Mouse (Mus musculus) lung, postnatal 4 days (tissue): ENCODE measurements around the gene Rec8.

Source experiments
- DNase-seq, 2 experiments: peaks; one replicate each; pipeline ENCODE4 v3.0.0; 2021

The Rec8 gene

DNA sequence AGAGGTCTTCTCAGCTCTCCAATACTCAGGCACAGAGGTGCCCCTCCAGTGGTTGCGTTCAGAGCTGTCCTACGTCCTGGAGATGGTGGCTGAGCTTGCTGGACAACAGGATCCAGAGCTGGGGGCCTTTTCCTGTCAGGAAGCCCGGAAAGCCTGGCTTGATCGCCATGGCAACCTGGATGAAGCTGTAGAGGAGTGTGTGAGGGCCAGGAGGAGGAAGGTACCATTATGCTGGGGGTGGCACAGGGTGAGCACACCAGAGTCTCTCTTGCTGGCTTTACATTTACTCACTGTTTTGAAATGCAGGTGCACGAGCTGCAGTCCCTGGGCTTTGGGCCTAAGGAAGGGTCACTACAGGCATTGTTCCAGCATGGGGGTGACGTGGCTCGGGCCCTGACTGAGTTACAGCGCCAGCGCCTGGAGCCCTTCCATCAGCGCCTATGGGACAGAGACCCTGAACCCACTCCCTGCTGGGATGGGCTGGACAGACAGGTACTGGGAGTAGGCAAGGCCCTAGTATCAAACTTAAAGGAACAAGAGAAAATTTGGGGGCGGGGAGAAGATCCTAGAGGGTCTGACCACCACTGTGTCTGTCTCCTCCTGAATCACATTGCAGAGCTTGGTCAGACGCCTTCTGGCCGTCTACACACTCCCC is 21.7 kb upstream of the Rec8 start:
- DNase-seq = no peak

DNA sequence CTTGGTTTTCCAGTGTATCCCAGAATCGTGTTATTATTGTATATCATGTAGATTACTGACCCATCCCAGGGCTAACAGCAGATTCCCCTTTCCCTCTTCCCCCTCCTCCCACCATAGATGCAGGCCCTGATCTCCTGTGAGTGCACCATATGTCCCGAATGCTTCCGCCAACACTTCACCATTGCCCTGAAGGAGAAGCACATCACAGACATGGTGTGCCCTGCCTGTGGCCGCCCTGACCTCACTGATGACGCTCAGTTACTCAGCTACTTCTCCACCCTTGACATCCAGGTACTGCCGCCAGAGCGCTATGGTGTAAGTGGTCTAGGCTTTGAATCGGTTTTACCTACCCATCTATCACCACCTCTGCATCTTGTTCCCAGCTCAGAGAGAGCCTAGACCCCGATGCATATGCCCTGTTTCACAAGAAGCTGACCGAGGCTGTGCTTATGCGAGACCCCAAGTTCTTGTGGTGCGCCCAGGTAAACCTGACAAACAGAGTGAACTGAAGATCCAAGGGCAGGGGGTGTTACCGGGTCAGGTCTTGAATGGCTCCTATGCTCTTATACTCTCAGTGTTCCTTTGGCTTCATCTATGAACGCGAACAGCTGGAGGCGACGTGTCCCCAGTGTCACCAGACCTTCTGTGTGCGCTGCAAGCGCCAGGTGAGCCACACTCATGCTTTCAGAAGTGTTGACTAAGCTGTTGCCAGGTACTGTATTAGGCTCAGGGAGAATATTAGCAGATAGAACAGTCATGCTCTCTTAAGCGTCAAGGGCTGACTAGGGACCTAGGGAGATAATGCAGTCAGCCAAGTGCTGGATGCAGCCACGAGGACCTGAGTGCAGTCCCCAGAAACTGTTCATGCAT is 19.1 kb upstream of the Rec8 start:
- no peak for DNase-seq

- DNase-seq = no peak
These were observed 14.6 kb upstream of the Rec8 start, which contains the start of gene Irf9 for GRCm38 (mm10) chr14:55603271-55603632. TSS of gene Irf9 (plus strand) at chr14:55603571.

DNA sequence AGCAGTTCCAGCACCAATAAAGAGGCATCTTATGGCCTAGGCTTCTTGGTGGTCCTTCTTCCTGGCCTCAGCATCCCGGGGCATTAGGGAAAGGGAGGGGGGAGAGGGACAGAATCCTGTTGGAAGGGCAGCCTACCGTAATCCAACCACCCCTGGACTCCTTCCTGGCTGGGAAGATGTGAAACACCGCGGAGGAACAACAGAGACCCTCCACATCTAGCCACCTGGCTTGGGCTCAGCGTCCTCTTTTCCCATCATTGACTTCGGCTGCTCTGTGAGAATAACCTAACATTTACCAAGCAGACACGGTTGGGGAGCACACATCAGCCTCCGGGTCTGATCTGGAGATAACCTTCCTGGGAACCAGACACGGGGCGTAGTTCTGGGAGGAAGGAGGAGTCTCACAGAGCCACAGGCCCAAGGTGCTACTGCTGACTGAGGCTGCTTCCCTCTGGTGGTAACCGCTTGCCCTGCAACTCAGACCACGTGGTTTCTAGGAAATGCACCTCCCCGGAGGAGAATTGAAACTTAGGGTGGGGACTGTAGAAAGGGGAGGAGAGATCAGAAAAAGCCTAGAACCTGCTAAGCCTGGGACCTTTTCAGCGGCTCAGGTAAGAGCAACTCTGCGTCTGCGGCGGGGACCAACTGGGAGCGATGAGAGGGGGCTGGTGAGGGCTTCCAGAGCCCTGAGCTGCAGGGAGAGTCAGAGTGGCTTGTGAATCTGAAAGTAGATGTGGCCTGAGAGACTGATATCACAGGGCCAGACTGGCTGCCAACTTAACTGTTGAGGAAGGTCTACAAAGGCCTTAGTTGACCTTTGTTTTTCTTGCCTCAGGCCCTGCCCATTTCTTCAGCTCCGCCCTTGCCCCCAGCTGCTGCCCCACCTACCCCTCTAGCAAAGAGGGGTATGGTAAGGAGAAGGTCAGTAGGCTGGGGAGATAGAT is 13.9 kb upstream of the Rec8 start:
- peak; percentile 94 to 96 for DNase-seq

DNA sequence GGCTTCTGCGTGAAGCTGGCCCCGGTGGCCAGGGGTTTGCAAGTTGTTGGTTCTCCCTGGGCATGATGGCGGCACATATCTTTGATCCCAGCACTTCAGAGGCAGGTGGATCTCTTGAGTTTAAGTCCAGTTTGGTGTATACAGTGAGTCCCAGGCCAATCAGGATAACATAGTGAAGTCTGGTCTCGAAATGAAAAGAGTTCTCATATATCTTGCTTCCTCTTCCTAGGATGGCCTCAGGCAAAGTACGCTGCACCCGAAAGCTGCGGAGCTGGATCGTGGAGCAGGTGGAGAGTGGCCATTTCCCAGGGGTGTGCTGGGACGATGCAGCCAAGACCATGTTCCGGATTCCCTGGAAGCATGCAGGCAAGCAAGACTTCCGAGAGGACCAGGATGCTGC is 13.0 kb upstream of the Rec8 start:
- no peak for DNase-seq

GRCm38 (mm10) chr14:55605743-55606459 is 11.9 kb upstream of the Rec8 start:
- no peak for DNase-seq

- DNase-seq = no peak
These were observed 9.5 kb upstream of the Rec8 start for GRCm38 (mm10) chr14:55608339-55608738.

DNA sequence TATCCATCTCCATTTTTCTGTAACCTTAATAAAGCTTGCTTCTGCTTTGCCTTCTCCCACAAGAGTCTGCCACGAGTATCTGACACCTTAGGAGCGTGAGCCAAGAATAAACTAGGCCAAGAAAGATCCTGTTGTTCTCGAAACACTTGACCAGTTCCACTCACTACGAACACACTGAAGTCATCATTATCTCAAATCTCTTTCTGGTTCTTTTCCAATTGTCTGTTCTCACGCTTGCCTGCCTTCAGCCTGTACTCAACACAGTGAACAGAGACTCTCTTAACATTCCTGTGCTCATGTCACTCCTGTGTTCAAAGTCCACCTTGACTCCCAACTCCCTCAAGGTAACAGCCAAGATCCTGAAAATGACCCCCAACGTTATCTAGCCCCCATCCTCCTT is 4.5 kb upstream of the Rec8 start:
- no peak for DNase-seq

GRCm38 (mm10) chr14:55614565-55615178 is 3.2 kb upstream of the Rec8 start:
- DNase-seq = no peak

- DNase-seq = no peak
These were observed 2.0 kb upstream of the Rec8 start for GRCm38 (mm10) chr14:55615876-55616275.

- no peak for DNase-seq
These were observed 993 bp upstream of the Rec8 start for GRCm38 (mm10) chr14:55616844-55617243.

DNA sequence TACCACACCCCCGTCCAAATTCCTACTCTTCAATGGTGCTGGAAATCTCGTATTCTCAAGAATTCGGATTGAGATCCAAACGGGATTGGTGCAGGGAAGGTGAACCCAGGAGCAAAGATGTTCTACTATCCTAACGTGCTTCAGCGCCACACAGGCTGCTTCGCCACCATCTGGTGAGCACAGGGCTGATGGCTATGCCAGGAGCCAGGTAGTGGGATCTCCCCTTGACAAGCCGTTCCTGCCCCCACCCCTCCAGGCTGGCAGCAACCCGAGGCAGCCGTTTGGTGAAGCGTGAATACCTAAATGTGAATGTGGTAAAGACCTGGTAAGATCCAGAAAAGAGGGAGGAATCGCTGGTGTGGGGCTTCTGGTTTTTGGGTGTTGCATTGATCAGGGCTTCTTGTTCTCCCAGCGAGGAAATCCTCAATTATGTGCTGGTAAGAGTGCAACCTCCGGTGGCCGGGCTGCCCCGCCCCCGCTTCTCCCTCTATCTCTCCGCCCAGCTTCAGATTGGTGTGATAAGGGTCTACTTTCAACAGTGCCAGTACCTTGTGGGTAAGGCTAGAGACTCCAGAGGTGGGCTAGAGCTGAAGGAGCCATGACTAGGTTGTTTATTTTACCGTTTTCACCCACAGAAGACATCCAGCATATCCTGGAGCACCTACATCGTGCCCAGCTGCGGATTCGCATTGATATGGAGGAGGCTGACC is 804 bp downstream of the Rec8 start:
- DNase-seq = peak in 1 of 2 experiments; percentile 15

DNA sequence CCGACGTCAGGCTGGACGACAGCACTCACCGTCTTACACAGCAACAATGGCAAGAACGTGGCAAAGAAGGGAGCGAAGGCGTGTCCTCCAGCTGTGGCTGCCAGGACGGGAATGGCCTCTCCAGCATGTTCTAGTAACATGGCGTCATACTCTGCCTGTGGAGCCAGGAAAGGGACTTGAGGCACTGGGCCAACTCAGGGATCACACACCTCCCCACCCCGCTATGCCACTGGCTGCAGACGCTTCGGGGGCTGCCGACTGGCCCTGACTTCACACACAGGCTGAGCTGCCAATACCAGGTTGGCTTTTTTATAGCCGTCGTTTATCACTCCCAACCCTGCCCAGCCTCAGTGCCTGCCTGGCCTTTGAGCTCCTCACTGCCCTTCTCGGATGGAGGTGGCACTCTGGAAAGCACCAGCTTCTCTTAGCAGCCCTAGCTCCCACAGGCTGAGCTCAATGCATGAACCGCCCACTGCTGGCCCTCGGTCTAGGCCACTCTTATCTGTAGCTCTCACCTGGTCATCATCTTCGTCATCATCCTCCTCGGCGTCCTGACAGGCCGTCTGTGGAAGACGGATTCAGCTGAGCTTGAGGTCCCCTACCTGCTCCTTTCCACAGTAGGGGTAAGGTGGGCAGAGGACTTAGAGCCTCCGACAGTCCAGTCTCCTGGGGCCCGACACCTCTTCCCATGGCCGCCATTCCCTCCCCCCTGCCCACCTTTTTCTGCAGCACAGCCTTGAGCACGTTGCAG is 10.4 kb downstream of the Rec8 start:
- no peak for DNase-seq

DNA sequence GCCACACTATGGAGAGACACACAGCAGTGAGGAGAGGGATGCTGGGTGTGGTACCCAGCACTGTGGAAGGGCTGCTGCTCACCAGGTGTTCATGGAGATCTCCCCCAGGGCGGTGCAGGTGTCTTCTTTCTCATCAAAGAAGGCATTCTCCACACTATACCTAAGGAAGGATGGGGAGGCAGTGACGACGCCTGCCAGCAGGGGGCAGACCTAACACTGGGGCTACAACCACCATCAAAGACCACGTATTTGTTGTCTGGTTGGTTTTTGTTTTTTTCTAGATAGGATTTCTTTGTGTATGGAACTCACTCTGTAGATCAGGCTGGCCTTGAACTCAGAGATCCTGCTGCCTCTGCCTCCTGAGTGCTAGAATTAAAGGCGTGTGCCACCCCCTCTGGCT is 11.5 kb downstream of the Rec8 start:
- DNase-seq = peak; percentile 46 to 72

DNA sequence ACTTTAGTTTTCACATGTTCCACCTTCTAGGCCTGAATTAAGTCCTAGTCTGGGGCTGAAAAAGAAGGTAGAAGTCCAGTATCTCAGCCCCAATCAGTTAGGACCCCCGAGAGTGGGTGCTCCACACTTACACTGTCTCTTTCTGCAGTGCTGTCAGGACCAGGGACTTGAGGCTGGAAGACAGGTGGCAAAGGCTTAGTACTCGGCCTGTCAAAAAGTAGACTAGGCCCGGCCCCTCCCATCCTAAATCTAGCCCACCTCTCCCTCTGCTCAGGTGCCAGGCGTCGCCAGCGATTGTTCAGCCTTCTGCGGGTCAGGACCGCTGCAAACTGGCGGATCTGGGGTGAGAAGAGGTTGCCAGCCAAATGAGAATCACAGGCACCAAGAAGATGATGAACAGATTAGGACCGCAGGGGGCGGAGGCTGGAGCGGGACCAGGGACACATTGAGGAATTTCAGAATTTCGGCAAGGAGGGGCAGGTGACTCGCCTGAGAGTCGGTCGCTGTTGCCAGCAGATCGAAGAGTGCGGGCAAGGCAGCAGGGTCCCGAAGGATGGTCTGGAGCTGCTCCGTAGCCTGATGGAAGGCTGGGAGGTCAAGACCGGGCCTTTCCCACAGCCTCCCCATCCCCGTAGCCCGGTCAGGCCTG is 17.2 kb downstream of the Rec8 start:
- no peak for DNase-seq

DNA sequence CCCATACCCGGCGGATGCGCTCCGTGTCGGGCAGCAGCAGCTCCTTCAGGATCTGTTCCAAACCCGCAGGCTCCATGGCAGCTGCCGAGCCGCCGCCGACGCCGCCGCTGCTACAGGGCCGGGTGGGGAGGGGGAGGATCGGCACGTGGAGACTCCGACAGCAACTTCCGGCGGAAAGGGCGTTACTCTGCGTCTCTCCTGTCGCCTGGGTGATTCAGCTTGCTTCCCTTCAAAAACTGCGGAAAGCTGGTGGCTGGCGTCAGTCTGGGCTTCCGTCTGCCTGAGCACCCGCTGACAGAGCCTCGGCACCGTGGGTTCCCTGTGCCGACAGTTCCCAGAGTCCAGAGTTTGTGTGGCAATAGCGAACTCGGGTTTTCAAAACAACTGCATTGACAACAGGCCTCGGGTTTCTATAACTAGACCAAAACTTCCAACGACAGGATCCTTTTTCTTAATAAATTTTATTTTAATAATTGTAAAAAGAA is 17.7 kb downstream of the Rec8 start, which contains the start of gene Ipo4:
Gene Ipo4 (minus strand): TSS at position 435 of the 485 bp plus-strand sequence.
- peak; percentile 91 to 92 for DNase-seq

DNA sequence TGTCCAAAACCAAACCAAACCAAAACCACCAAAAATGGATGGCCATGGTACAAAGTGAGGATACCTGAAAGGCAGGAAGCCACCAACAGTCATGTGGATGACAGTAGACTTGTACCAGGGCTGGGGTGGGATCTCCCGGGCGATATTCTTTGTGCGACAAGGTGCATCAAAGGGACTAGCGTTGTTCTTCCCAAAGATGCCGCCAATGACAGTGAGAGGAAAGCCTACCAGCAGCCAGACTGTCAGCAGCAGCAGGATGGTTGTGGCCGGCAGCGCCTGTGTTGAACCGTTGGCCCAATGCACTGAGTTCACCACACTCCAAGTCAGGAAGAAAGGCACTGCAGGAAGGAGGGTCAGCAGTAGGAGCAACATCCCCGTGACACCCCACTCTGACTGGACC is 20.0 kb downstream of the Rec8 start, which contains the start of gene Gm49378:
Gene Gm49378 (minus strand): TSS at position 101 of the 400 bp plus-strand sequence.
- DNase-seq = no peak

- no peak for DNase-seq
These were observed 23.0 kb downstream of the Rec8 start for GRCm38 (mm10) chr14:55640816-55641215.

- DNase-seq = no peak
These were observed 23.5 kb downstream of the Rec8 start for GRCm38 (mm10) chr14:55641291-55641690.

- DNase-seq = no peak
These were observed 24.8 kb downstream of the Rec8 start for GRCm38 (mm10) chr14:55642679-55643059.
